Mouse (Mus musculus) spleen, adult 2 months (tissue): Measurements from ENCODE around the gene Dnajc19.

ENCODE experiments used
- CTCF ChIP-seq: fragments of 200-500 bp; IDR thresholded peaks from 2 replicates; pipeline ENCODE4 v1.5.1; 2011; ENCODE audit warnings: mild to moderate bottlenecking, inconsistent platforms; ENCODE audit not compliant: insufficient read depth, insufficient read length, insufficient replicate concordance; ENCODE audit errors: extremely low read depth
- POLR2A ChIP-seq: fragments of 200-500 bp; IDR thresholded peaks from 2 replicates; pipeline ENCODE4 v1.6.1; 2011; ENCODE audit warnings: low read depth, low read length, inconsistent platforms

DNA sequence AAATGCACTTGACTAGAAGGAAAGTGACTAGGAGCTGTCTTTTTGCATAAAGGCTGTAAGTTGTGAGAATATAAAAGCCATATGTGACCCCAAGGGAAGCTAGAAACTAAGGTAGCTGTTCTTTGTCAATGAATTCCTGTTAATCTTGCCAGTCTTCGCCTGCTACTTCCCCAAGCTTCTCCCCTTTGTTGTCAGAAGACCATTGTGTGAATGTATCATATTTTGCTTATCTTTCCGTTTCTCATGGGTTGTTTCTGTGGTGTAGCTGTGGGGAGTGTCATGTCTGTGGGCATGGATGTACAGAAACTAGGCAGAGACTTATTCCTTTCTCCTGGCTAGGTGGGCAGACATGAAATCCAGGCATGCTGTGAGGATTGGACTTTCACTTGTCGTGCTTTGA is 808 bp upstream of the Dnajc19 start:
- TF ChIP-seq CTCF (no peak), POLR2A (no peak)
